Mouse (Mus musculus) thymus, adult 18-20 months (tissue): ENCODE results near the gene Tbxas1.

Experiments used
- DNase-seq, 2 experiments: peaks; one replicate each; pipeline ENCODE4 v3.0.0; 2022; ENCODE audit warnings: mixed read lengths in 2 of 2

Tbxas1 gene

DNA sequence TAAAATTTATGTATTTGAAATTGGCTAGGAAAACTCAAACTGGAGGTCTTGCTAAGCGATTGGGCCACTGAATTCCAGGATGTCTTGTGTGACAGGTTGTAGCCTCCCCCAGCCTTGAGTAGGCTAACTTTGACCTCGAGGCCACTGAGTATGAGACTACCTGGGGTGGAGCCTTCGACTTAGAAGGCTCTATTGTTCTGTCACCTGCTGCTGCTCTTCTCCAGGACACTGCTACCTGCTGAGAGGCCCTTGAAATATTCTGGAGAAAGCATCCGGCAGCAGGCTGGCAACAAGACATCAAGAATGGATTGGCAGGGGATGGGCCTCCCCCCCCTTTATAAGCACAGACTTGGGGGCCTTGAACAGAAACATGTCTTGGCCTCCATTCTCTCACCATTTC is 256.3 kb downstream of the Tbxas1 start:
- no peak for DNase-seq

DNA sequence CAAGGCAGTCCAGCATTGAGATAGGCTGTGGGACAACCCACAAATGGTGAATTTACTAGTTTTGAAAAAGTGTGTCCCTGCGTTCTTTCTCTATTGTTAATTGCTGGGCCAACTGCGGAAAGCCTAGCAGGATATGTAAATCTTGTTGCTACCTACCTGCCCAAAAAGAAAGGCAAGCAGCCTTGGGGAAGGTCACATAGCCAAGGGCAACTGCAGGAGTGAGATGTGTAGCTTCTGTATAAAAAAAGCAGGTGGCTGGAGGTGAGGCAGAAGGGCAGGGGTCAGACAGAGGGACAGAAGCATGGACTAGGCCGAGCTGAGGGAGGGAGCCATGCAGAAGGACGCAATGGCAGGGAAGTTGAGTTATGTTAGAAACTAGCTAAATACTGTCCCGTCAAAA is 257.4 kb downstream of the Tbxas1 start:
- no peak for DNase-seq
